Mouse (Mus musculus): ENCODE data around the gene Plod1. TPM values are rescaled to one million over a fixed set of nuclear protein-coding genes. Genes with fewer than 3 reads are reported as not detected.
A peak's percentile ranks its signal among the peaks of the same experiment; 100 is the strongest.
"Not testable (repeated sequence)": the region's sequence is repeated elsewhere in the genome, so short reads cannot be mapped to it uniquely, and the experiment has no call there.

Plod1 gene
- total RNA-seq, 2 experiments from 2014 or later, result 90.1 to 95.0 TPM

DNA sequence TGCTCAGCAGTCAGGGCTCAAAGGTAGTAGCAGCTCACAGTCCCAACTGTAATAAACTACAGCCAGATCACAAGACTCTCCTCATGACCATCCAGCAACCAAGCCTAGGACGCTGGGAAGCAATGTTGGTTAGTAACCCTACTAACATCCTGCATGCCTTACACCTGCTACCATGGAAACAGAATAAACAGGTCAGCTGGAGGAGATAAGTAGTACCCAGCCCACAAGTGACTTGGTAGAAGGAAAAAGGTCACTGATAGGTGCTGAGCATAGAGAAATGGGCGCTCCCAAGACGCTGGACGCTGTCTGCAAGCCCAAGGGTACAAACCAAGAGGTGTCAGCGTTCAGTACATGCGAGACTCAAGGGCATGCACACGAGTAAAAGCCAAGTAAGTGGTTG lies 36.1 kb downstream of the Plod1 start:
- intact Hi-C loops (cut with DNase I), result no loop called here
- no peak for DNase-seq

GRCm38 (mm10) chr4:147897348-147897747 lies 39.2 kb downstream of the Plod1 start:
- DNase-seq, result peak in 1 of 2 experiments; percentile 50
- intact Hi-C loops (cut with DNase I), result no loop called here

- DNase-seq, result no peak
- intact Hi-C loops (cut with DNase I), result no loop called here
Measured at GRCm38 (mm10) chr4:147896411-147896810, 40.2 kb downstream of the Plod1 start.

DNA sequence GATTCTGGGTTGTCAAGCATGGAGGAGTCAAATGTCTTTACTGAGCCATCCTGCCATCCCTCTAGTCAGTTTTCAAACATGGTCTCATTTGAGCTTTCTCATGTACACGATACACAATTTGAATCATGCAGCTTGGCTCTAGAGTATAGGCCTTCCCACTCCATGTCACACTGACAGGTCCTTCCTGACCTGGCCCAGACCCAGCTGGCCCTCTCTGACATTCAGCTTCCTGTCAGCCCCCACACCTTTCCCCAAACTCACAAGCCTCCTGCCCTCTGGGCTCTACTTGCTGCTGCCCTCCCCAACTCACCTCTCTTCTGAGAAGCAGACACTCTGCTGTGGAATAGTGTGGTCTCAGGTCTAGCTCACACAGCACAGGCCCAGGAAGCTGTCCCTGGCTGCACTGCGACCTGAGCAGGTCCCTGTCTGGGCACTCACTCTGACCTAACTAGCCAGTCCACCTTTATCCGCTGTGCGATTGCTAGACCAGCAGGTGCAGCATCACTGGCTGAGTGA lies 40.7 kb downstream of the Plod1 start:
- peak in 1 of 2 experiments; percentile 49 for DNase-seq
- intact Hi-C loops (cut with DNase I), result no loop called here

DNA sequence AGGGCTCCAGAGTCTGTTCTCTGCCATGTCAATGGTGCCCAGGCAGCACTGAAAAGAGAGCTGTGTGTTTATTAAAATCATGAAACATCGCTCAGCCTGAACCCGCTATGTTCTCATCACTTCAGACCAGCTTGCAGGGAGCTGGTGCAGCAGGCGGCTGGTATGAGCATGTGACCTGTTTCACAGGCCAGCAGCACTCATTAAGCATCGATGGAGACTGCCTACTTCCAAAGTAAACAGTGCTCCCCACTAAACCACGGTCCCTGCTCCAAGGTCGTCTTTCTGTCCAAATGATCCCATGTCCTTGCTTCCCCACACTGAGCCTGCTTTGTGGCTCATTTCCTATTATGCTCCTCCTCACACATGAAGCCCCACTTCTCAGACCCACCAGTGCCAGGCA lies 46.2 kb downstream of the Plod1 start:
- intact Hi-C loops (cut with DNase I), result no loop called here

GRCm38 (mm10) chr4:147888237-147888636 lies 48.3 kb downstream of the Plod1 start:
- intact Hi-C loops (cut with DNase I), result no loop called here
- DNase-seq, result no peak

More for the DNA sequence above, 46.2 kb downstream of the Plod1 start:
- no peak for DNase-seq

DNA sequence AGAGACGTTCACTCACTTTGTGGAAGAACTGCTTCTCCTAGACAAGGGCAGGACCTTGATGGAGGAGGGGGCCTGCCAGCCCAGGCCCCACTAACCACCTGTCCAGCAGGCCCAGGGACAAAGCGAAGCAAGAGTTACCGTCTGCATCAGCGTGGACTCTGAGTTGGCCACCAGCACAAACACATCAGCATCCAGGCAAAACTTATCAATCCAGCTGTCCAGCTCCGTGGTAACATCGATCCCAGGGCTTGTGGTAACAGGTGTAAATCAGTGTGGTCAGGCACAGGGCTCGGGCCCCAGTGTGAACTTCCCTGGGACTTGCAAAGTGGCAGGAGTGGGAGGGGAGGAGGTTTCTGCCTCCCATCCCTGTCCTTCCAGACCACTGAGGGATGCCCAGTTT lies 49.3 kb downstream of the Plod1 start:
- no peak for DNase-seq
- intact Hi-C loops (cut with DNase I), result no loop called here

GRCm38 (mm10) chr4:147886158-147886557 lies 50.4 kb downstream of the Plod1 start:
- DNase-seq, result no peak
- intact Hi-C loops (cut with DNase I), result no loop called here

GRCm38 (mm10) chr4:147884138-147884537 lies 52.4 kb downstream of the Plod1 start:
- intact Hi-C loops (cut with DNase I), result no loop called here
- DNase-seq, result no peak

DNA sequence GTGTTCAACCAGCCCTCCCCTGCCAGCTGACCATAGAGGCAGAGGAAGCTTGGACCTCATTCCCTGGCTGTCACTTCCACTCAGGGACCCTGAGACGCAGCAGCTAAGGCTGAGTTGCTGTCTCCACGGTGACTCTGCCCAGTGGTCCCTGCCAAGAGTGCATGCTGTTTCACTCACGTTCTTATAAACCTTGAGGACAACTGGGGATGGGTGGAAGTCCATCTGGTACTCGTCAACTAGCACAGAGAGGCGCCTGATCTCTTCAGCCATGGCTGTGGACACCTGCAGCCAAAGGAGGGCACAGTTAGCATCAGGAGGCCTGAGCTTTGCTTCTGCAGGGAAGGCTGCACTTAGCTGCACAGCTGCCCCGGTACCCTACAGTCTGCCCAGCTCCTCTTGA lies 53.5 kb downstream of the Plod1 start:
- intact Hi-C loops (cut with DNase I), result no loop called here
- no peak for DNase-seq

- intact Hi-C loops (cut with DNase I), result no loop called here
Measured at GRCm38 (mm10) chr4:147881792-147882191, 54.8 kb downstream of the Plod1 start.

GRCm38 (mm10) chr4:147879865-147880264 lies 56.7 kb downstream of the Plod1 start:
- intact Hi-C loops (cut with DNase I), result no loop called here
- DNase-seq, result no peak

More at GRCm38 (mm10) chr4:147881792-147882191, 54.8 kb downstream of the Plod1 start:
- no peak for DNase-seq

- intact Hi-C loops (cut with DNase I), result no loop called here
- DNase-seq, result no peak
Measured at GRCm38 (mm10) chr4:147879456-147879855, 57.1 kb downstream of the Plod1 start.

DNA sequence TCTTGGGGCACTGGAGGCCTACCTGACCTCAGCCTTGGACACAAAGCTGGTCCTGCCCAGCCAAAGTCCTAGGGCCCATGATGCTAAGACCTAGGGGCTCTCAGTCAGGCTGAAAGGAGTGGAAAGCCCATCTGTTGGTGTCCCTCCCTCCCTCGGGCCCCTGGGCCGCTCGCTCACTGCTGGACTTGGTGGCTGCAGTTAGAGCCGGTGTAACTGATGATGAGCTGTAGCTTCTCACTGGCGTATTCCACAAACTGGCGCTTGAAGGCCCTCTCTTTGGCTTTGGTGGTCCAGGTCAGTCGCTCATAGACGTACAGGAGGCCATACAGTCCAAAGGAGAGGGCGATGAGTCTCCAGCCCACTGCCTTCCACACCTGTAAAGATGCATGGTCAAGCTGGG lies 58.0 kb downstream of the Plod1 start:
- DNase-seq, result no peak
- intact Hi-C loops (cut with DNase I), result no loop called here

GRCm38 (mm10) chr4:147875852-147876575 lies 60.6 kb downstream of the Plod1 start:
- intact Hi-C loops (cut with DNase I), result no loop called here
- no peak for DNase-seq

- intact Hi-C loops (cut with DNase I), result no loop called here
- no peak for DNase-seq
Measured at GRCm38 (mm10) chr4:147869238-147869637, 67.3 kb downstream of the Plod1 start.

- peak; percentile 92 for DNase-seq
- intact Hi-C loops (cut with DNase I), result no loop called here
Measured at GRCm38 (mm10) chr4:147868450-147869031, 68.0 kb downstream of the Plod1 start, which contains the start of the genes Miip and Fv1. TSS of gene Miip (minus strand) at chr4:147868816. TSS of gene Fv1 (plus strand) at chr4:147868979.

DNA sequence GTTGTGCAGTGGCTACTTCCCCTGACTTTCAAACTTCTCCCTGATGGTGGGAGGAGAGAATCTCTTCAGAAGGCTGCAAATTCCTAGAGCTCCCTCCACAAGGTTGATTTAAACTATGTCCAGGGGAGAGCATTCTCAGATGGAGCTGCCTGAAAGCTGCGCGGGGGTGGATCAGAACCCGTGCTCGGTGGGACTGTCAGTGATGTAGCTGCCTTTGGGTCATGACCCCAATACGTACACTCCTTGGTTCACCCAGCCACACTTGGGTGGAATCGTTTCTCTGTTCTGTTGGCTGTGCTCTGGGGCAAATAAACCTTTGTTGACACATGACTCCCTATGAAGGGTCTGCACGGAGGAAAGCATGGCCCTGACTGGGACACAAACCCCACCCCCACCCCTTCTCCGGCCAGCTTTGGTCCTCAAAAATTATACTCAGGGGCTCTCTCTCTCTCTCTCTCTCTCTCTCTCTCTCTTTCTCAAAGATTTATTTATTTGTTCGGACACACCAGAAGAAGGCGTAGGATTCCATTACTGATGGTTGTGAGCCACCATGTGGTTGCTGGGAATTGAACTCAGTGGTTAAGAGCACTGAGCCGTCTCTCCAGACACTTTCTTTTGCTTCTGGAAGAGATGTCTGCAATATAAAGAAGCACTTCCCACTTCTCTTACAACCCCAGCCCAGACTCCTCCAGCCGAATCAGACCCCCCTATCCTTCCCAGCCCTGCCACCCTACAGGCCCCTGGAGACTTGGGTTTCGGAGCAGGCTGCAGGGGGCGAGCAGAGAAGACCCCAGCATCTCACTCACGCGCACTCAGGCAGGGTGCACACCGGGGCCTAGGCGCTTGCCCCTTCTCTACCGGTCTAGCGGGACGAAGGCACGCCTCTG lies 68.8 kb downstream of the Plod1 start:
- intact Hi-C loops (cut with DNase I), result no loop called here

GRCm38 (mm10) chr4:147866793-147867192 lies 69.8 kb downstream of the Plod1 start:
- DNase-seq; intact Hi-C loops (cut with DNase I): not testable (repeated sequence)

More for the DNA sequence above, 68.8 kb downstream of the Plod1 start:
- DNase-seq, result no peak

DNA sequence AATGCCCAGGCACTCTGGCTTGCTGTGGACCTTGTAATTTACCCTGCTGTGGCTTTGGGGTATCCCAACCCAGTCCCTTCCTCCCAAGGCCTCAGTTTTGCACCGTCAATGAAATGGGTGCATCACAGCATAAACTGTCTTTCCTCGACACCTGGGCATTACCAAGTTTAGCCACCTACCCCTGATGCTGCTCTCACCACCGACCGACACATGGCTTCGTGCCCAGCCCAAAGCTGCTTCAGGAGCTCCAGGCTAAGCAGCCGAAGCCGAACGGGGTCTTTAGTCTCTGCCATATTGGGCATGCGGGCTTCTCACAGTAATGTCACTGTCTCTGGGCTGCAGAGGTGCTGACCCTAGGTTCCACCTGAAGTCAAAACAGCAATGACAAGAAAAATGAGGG lies 70.5 kb downstream of the Plod1 start:
- intact Hi-C loops (cut with DNase I), result no loop called here

GRCm38 (mm10) chr4:147865651-147866050 lies 70.9 kb downstream of the Plod1 start:
- no peak for DNase-seq
- intact Hi-C loops (cut with DNase I), result no loop called here

More for the DNA sequence above, 70.5 kb downstream of the Plod1 start:
- DNase-seq, result no peak
